Mouse (Mus musculus): Measurements from ENCODE around the gene Trim14. TPM values are rescaled to one million over a fixed set of nuclear protein-coding genes. Genes with fewer than 3 reads are reported as not detected.
"Not testable (repeated sequence)": the region's sequence is repeated elsewhere in the genome, so short reads cannot be mapped to it uniquely, and the experiment has no call there.

Gene Trim14
- total RNA-seq (2015; ENCODE audit: low replicate concordance) = 2.5 and 2.9 TPM in 2 replicates
- total RNA-seq (2017; ENCODE audit: low replicate concordance) = 9.2 TPM in 1 of 2 replicates, not detected in the other

- ATAC-seq (replicated peaks; ENCODE audit: low FRiP score, poor library complexity, severe bottlenecking) = 0 out of 2 replicates have a peak, but pooled peaks have one; percentile 23
Measured at GRCm38 (mm10) chr4:46535840-46536361, at the start of gene Trim14. Gene Trim14, minus strand, starts transcription at chr4:46536141.

GRCm38 (mm10) chr4:46585041-46585810 lies 49.3 kb upstream of the Trim14 start:
- no peak for ATAC-seq (replicated peaks; ENCODE audit: low FRiP score, poor library complexity, severe bottlenecking)

- ATAC-seq (replicated peaks; ENCODE audit: low FRiP score, poor library complexity, severe bottlenecking) = not testable (repeated sequence)
Measured at GRCm38 (mm10) chr4:46584536-46584935, 48.6 kb upstream of the Trim14 start.

GRCm38 (mm10) chr4:46584084-46584483 lies 48.1 kb upstream of the Trim14 start:
- not testable (repeated sequence) for ATAC-seq (replicated peaks; ENCODE audit: low FRiP score, poor library complexity, severe bottlenecking)

GRCm38 (mm10) chr4:46582024-46582423 lies 46.1 kb upstream of the Trim14 start:
- ATAC-seq (replicated peaks; ENCODE audit: low FRiP score, poor library complexity, severe bottlenecking) = not testable (repeated sequence)

GRCm38 (mm10) chr4:46581577-46581976 lies 45.6 kb upstream of the Trim14 start:
- not testable (repeated sequence) for ATAC-seq (replicated peaks; ENCODE audit: low FRiP score, poor library complexity, severe bottlenecking)

- not testable (repeated sequence) for ATAC-seq (replicated peaks; ENCODE audit: low FRiP score, poor library complexity, severe bottlenecking)
Measured at GRCm38 (mm10) chr4:46580799-46581243, 44.9 kb upstream of the Trim14 start.

GRCm38 (mm10) chr4:46578796-46579346 lies 42.9 kb upstream of the Trim14 start:
- ATAC-seq (replicated peaks; ENCODE audit: low FRiP score, poor library complexity, severe bottlenecking) = not testable (repeated sequence)

GRCm38 (mm10) chr4:46578228-46578627 lies 42.3 kb upstream of the Trim14 start:
- ATAC-seq (replicated peaks; ENCODE audit: low FRiP score, poor library complexity, severe bottlenecking) = no peak

- ATAC-seq (replicated peaks; ENCODE audit: low FRiP score, poor library complexity, severe bottlenecking) = not testable (repeated sequence)
Measured at GRCm38 (mm10) chr4:46575509-46576284, 39.8 kb upstream of the Trim14 start.

- no peak for ATAC-seq (replicated peaks; ENCODE audit: low FRiP score, poor library complexity, severe bottlenecking)
Measured at GRCm38 (mm10) chr4:46574841-46575240, 38.9 kb upstream of the Trim14 start.

- ATAC-seq (replicated peaks; ENCODE audit: low FRiP score, poor library complexity, severe bottlenecking) = 0 out of 2 replicates have a peak, but pooled peaks have one; percentile 14
Measured at GRCm38 (mm10) chr4:46574024-46574753, 38.2 kb upstream of the Trim14 start.

- no peak for ATAC-seq (replicated peaks; ENCODE audit: low FRiP score, poor library complexity, severe bottlenecking)
Measured at GRCm38 (mm10) chr4:46572616-46573015, 36.7 kb upstream of the Trim14 start.

GRCm38 (mm10) chr4:46571744-46572143 lies 35.8 kb upstream of the Trim14 start:
- no peak for ATAC-seq (replicated peaks; ENCODE audit: low FRiP score, poor library complexity, severe bottlenecking)

- no peak for ATAC-seq (replicated peaks; ENCODE audit: low FRiP score, poor library complexity, severe bottlenecking)
Measured at GRCm38 (mm10) chr4:46569671-46570070, 33.7 kb upstream of the Trim14 start.

- ATAC-seq (replicated peaks; ENCODE audit: low FRiP score, poor library complexity, severe bottlenecking) = no peak
Measured at GRCm38 (mm10) chr4:46568169-46568568, 32.2 kb upstream of the Trim14 start.

GRCm38 (mm10) chr4:46566931-46567671 lies 31.2 kb upstream of the Trim14 start:
- no peak for ATAC-seq (replicated peaks; ENCODE audit: low FRiP score, poor library complexity, severe bottlenecking)

- no peak for ATAC-seq (replicated peaks; ENCODE audit: low FRiP score, poor library complexity, severe bottlenecking)
Measured at GRCm38 (mm10) chr4:46565393-46565955, 29.5 kb upstream of the Trim14 start.

Measured in erythroid progenitor cell, adult 5-6 weeks (primary cell).